Mouse (Mus musculus): ENCODE measurements around the gene Nfatc2.

DNA sequence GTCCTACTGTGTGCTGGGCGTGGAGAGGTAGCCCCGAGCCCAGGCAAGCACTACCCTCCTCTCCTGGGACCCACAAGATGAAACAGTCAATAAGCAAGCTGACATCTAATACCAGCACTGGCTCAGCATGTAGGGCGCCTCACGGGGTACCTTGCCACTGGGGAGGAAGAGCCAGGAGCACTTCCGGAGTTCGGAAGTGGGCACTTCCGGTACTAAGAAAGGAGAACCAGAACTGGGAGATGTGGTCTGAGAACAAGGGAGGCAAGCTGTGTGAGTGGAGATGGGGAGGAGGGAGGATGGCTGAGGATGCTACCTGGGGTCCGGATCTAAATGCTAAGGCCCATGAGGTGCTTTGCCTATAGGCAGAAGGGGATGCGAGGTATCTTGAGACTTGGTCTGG, 128.0 kb downstream of the Nfatc2 start:
- TF ChIP-seq CTCF (IDR thresholded peaks at IDR 0.05; ENCODE audit: extremely low read depth, insufficient read depth, insufficient read length, insufficient replicate concordance): no peak
- TF ChIP-seq POLR2A (IDR thresholded peaks at IDR 0.05; ENCODE audit: low read depth, low read length): no peak

All from spleen, adult 2 months (tissue).